Comparison of ENCODE assay signal across 13 mouse cellular contexts in genomic region chr14:98703289-98703688, GRCm38 (mm10).
"Had no signal": no experiment of that assay in that cellular context is flagged by ENCODE, and none has a peak within 500 bp of the region (broad histone marks: within the 10 kb centered on the region; RNA-seq: fewer than 3 reads in every experiment).

No protein-coding gene starts in this region.

- H3K27ac ChIP-seq: layer of hippocampus, adult 2 months; limb, embryonic 13.5 days; liver, embryonic 14.5 days; midbrain, embryonic 12.5 days; neural tube, embryonic 13.5 days had no signal

- H3K9me3 ChIP-seq: limb, embryonic 13.5 days; midbrain, embryonic 12.5 days; neural tube, embryonic 13.5 days had no signal

- H3K27me3 ChIP-seq: limb, embryonic 13.5 days had no signal

- H3K4me1 ChIP-seq: limb, embryonic 13.5 days; midbrain, embryonic 12.5 days; neural tube, embryonic 13.5 days had no signal

- DNase-seq: kidney, postnatal 10 days; kidney, postnatal 4 days; lung, adult 18-20 months; retina, postnatal 1 day; spleen, adult 18-20 months; thymus, adult 2 months; thymus, postnatal 25 days had no signal

- ATAC-seq: midbrain, embryonic 16.5 days had no signal

- H3K9ac ChIP-seq: limb, embryonic 13.5 days; liver, embryonic 14.5 days; midbrain, embryonic 12.5 days; neural tube, embryonic 13.5 days had no signal

- H3K36me3 ChIP-seq: limb, embryonic 13.5 days; midbrain, embryonic 12.5 days; neural tube, embryonic 13.5 days had no signal

- H3K4me2 ChIP-seq: limb, embryonic 13.5 days; midbrain, embryonic 12.5 days; neural tube, embryonic 13.5 days had no signal

- H3K4me3 ChIP-seq: layer of hippocampus, adult 2 months; limb, embryonic 13.5 days; midbrain, embryonic 12.5 days; neural tube, embryonic 13.5 days had no signal
